Mouse (Mus musculus): ENCODE results near the gene Prrt1. TPM values are rescaled to one million over a fixed set of nuclear protein-coding genes. Genes with fewer than 3 reads are reported as not detected.

The Prrt1 gene
- polyA plus RNA-seq, 2 experiments, result 0.04 TPM; not detected in 1

- peak overlapping the region; percentile 58 to 90 for H3K4me3 ChIP-seq (ENCODE audit: insufficient read depth in 1 of 2, low read depth in 2 of 2, low read length in 2 of 2)
- H3K36me3 ChIP-seq (replicated peaks; ENCODE audit: control insufficient read depth, insufficient read depth, low read depth), result no peaks in the 10 kb centered on the region; the same call in 1 of the 2 replicates
- DNase-seq (ENCODE audit: low read depth in 3 of 3, low spot score in 3 of 3) (peak in 2 of 3 experiments; percentile 24 to 27), ATAC-seq (ENCODE audit: insufficient read depth) (no peak)
- TF ChIP-seq CTCF (IDR thresholded peaks at IDR 0.05; ENCODE audit: low read depth) (no peak), EP300 (IDR thresholded peaks at IDR 0.05; ENCODE audit: low read depth) (no peak)
- H3K9ac ChIP-seq (replicated peaks), result peak overlapping the region; percentile 61
- H3K4me2 ChIP-seq (ENCODE audit: low read depth), result peak overlapping the region; percentile 72
- peaks cover 13 to 26% of the 10 kb centered on the region in 2 experiments for H3K4me1 ChIP-seq (replicated peaks; ENCODE audit: control insufficient read depth in 2 of 2, insufficient read depth in 2 of 2, low read length in 1 of 2)
- H3K27ac ChIP-seq, result peak overlapping the region; percentile 57; the same call in 1 of the 2 replicates
- 45% methylated on average over 10 of the region's 10 CpGs for WGBS (ENCODE audit: insufficient replicate concordance)
- no peaks in the 10 kb centered on the region; the same call in 1 of the 2 replicates for H3K27me3 ChIP-seq (ENCODE audit: control insufficient read depth, insufficient read depth, low read length)
- no peaks in the 10 kb centered on the region for H3K9me3 ChIP-seq (ENCODE audit: control insufficient read depth, low read length)
Measured at GRCm38 (mm10) chr17:34645256-34645829, 16.0 kb downstream of the Prrt1 start.

GRCm38 (mm10) chr17:34645831-34646511, 16.6 kb downstream of the Prrt1 start:
- Histone ChIP-seq H3K4me2 (ENCODE audit: low read depth) (peak overlapping the region; percentile 72), H3K4me1 (replicated peaks; ENCODE audit: control insufficient read depth in 2 of 2, insufficient read depth in 2 of 2, low read length in 1 of 2) (peaks cover 13 to 26% of the 10 kb centered on the region in 2 experiments), H3K36me3 (replicated peaks; ENCODE audit: control insufficient read depth, insufficient read depth, low read depth) (no peaks in the 10 kb centered on the region; the same call in 1 of the 2 replicates), H3K27ac (no peak overlapping the region), H3K4me3 (ENCODE audit: insufficient read depth in 1 of 2, low read depth in 2 of 2, low read length in 2 of 2) (peak overlapping the region in 1 of 2 experiments; percentile 17; a peak in 1 of 4 replicates), H3K9ac (replicated peaks) (no peak overlapping the region), H3K9me3 (ENCODE audit: control insufficient read depth, low read length) (no peaks in the 10 kb centered on the region), H3K27me3 (ENCODE audit: control insufficient read depth, insufficient read depth, low read length) (no peaks in the 10 kb centered on the region; the same call in 1 of the 2 replicates)
- no peak for DNase-seq (ENCODE audit: low read depth in 3 of 3, low spot score in 3 of 3)
- no peak for ATAC-seq (ENCODE audit: insufficient read depth)
- TF ChIP-seq EP300 (IDR thresholded peaks at IDR 0.05; ENCODE audit: low read depth) (no peak), CTCF (IDR thresholded peaks at IDR 0.05; ENCODE audit: low read depth) (no peak)
- 59% methylated on average over 30 of the region's 30 CpGs for WGBS (ENCODE audit: insufficient replicate concordance)

DNA sequence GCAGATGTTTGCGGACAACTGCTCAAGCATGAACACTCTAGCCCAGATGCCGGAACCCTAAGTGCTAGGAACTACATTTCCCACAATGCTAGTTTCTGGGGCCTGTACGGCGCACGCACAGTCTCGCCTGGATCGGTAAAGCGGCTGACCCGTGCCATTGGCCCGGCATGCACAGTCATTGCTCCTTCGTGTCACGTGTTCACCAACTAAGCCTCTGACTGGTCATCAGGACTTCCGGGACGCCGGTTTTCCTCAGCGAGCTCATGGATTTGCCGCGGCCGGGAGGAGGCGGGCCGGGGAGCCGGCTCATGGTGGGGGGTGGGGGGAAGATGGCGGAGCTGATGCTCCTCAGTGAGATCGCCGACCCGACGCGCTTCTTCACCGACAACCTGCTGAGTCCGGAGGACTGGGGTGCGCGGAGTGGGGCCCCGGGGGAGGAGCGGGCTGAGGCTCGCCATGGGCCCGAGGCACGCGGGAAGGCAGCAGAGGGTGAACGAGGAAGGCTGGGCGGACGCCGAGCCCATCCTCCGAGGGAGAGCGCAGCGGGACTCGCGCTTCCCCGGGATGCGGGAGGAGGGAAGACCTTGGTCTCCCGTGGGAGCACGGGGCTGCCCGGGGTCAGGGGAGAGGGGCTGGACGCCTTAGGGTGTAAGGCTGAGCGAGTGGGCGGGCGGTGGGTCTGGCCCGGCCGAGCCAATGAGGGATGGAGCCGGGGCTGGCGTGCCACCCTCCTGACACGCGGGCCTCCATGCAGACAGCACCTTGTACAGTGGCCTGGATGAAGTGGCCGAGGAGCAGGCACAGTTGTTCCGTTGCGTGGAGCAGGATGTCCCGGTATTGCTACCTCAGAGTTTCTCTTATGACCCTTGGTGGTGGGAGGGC, 17.8 kb downstream of the Prrt1 start, which contains the start of gene Atf6b:
Gene Atf6b, plus strand, starts transcription at position 241 of the 882 bp plus-strand sequence.
- WGBS (ENCODE audit: insufficient replicate concordance), result under 1% methylated on average over 66 of the region's 66 CpGs
- H3K36me3 ChIP-seq (replicated peaks; ENCODE audit: control insufficient read depth, insufficient read depth, low read depth), result peaks cover 2% of the 10 kb centered on the region
- H3K4me1 ChIP-seq (replicated peaks; ENCODE audit: control insufficient read depth in 2 of 2, insufficient read depth in 2 of 2, low read length in 1 of 2), result peaks cover 13 to 26% of the 10 kb centered on the region in 2 experiments
- peak; percentile 96 for ATAC-seq (ENCODE audit: insufficient read depth)
- no peaks in the 10 kb centered on the region for H3K9me3 ChIP-seq (ENCODE audit: control insufficient read depth, low read length)
- no peaks in the 10 kb centered on the region; the same call in 1 of the 2 replicates for H3K27me3 ChIP-seq (ENCODE audit: control insufficient read depth, insufficient read depth, low read length)
- peak within 1 kb of the TSS; percentile 83 for H3K9ac ChIP-seq (replicated peaks)
- DNase-seq (ENCODE audit: low read depth in 3 of 3, low spot score in 3 of 3), result peak; percentile 97 to 98 (median 97)
- peak within 1 kb of the TSS; percentile 39; the same call in 1 of the 2 replicates for H3K27ac ChIP-seq
- peak within 1 kb of the TSS; percentile 89 to 93 for H3K4me3 ChIP-seq (ENCODE audit: insufficient read depth in 1 of 2, low read depth in 2 of 2, low read length in 2 of 2)
- peak within 1 kb of the TSS; percentile 86 for H3K4me2 ChIP-seq (ENCODE audit: low read depth)
- TF ChIP-seq CTCF (IDR thresholded peaks at IDR 0.05; ENCODE audit: low read depth), result no peak
- TF ChIP-seq EP300 (IDR thresholded peaks at IDR 0.05; ENCODE audit: low read depth), result no peak

DNA sequence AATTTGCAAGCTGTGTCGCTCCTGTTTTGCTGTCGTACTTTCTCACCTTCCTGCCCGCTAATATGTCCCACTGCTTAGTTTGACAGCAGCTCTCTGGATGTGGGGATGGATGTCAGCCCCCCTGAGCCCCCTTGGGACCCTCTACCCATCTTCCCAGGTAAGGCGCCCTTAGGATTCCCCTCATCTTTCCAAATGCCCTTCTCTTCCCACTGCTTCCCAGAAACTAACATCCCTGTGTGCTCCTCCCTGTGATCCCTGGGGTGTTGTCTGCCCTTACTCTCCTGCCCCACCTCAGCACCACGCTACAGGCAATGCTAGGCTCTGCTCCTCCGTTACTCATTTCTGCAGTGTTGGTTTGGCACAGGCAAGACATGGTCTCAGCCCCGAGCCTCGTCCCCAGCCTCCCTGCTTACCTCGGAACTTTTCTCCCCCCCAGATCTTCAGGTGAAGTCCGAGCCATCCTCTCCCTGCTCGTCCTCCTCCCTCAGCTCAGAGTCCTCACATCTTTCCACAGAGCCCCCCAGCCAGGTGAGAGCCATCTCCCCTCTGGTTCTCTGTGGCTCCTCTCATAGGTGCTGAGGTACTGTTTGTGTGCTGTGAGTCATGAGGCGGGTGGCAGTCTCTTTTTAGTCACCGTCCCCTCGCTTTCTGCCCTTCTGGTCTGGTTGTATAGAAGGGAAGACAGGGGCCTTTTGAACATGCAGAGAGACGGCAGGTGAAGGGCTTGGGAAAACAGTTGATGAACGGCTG, 19.0 kb downstream of the Prrt1 start:
- Histone ChIP-seq H3K4me1 (replicated peaks; ENCODE audit: control insufficient read depth in 2 of 2, insufficient read depth in 2 of 2, low read length in 1 of 2) (peaks cover 13 to 26% of the 10 kb centered on the region in 2 experiments), H3K27me3 (ENCODE audit: control insufficient read depth, insufficient read depth, low read length) (no peaks in the 10 kb centered on the region), H3K9ac (replicated peaks) (no peak overlapping the region), H3K36me3 (replicated peaks; ENCODE audit: control insufficient read depth, insufficient read depth, low read depth) (peaks cover 2% of the 10 kb centered on the region), H3K4me2 (ENCODE audit: low read depth) (peak overlapping the region; percentile 86), H3K27ac (no peak overlapping the region), H3K4me3 (ENCODE audit: insufficient read depth in 1 of 2, low read depth in 2 of 2, low read length in 2 of 2) (peak overlapping the region; percentile 12 to 93), H3K9me3 (ENCODE audit: control insufficient read depth, low read length) (no peaks in the 10 kb centered on the region)
- DNase-seq (ENCODE audit: low read depth in 3 of 3, low spot score in 3 of 3), result no peak
- 74% methylated on average over 16 of the region's 16 CpGs for WGBS (ENCODE audit: insufficient replicate concordance)
- no peak for TF ChIP-seq EP300 (IDR thresholded peaks at IDR 0.05; ENCODE audit: low read depth)
- no peak for TF ChIP-seq CTCF (IDR thresholded peaks at IDR 0.05; ENCODE audit: low read depth)
- no peak for ATAC-seq (ENCODE audit: insufficient read depth)
